Mouse (Mus musculus) retina, embryonic 14.5 days (tissue): Measurements from ENCODE around the gene Cyp2j13.
"Not testable (repeated sequence)": the region's sequence is repeated elsewhere in the genome, so short reads cannot be mapped to it uniquely, and the experiment has no call there.

ENCODE experiments used
- DNase-seq: peaks from one replicate; pipeline ENCODE4 v3.0.0-alpha.2; 2015; ENCODE audit warnings: low spot score

Cyp2j13 gene

GRCm38 (mm10) chr4:96077261-96078125 is at the start of gene Cyp2j13:
Gene Cyp2j13, minus strand, starts transcription at chr4:96077546.
- DNase-seq: peak; percentile 66

- no peak for DNase-seq
These were observed 19.5 kb upstream of the Cyp2j13 start for GRCm38 (mm10) chr4:96096841-96097240.

DNA sequence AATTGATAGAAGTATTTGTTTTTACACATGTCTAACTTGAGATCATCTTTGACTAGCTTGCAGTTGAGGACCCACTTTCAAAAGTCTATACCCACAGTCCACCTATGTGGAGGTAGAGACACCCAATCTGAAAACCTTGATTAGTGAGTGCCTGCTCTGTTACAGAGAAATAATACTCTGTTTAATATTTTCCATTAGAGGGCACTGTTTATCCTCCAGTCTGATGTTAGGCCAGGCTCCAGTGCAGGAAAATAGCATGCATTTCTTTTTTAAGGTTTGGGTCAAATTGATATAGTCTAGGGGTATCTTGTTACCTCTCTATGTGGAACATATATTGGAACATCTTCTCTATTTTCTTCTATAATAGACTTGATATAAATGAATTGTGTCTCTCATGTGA is 14.5 kb upstream of the Cyp2j13 start:
- DNase-seq: no peak

- not testable (repeated sequence) for DNase-seq
These were observed 12.2 kb upstream of the Cyp2j13 start for GRCm38 (mm10) chr4:96089356-96090048.

GRCm38 (mm10) chr4:96078308-96078707 is 962 bp upstream of the Cyp2j13 start:
- DNase-seq: no peak

DNA sequence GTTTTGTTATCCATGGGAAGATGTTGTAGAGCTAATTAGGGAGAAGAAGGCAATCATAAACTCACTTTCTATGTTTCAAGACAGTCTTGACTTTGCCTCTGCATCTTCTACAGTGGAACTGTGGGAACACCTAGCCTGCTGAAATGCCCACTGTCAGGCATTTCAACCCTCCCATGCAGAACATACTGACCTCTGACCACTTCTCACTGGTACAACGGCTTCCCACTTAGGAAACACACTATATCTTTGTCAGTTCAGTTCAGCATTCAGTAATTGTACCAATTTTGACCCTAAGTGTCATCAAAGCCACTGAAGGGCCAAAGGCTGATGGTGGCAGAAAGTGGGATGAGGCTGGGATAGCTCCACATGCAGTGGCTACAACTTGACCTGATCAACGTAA is 15.3 kb downstream of the Cyp2j13 start:
- no peak for DNase-seq

GRCm38 (mm10) chr4:96060106-96060505 is 17.2 kb downstream of the Cyp2j13 start:
- DNase-seq: no peak

GRCm38 (mm10) chr4:96028412-96028811 is 48.9 kb downstream of the Cyp2j13 start:
- DNase-seq: peak; percentile 81

DNA sequence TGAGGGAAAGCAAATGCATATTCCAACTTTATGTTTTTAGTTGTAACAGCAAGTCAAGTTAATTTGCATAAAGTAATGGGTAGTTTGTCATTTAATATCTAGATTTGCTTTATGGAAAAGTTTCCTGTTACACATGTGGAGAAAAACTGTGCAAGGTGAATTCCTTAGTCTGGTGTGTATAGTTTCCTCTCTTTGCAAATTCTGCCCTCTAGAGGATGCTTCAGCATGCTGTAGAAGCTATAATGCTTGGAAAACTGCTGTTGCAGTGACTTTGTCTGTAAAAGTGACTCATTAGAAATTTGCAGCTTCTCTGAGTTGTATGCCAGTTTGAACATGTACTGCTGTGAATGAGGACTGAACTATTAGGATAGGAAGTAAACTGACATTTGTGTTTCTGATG is 54.5 kb downstream of the Cyp2j13 start:
- peak; percentile 54 for DNase-seq

- DNase-seq: no peak
These were observed 60.5 kb downstream of the Cyp2j13 start for GRCm38 (mm10) chr4:96016875-96017274.

DNA sequence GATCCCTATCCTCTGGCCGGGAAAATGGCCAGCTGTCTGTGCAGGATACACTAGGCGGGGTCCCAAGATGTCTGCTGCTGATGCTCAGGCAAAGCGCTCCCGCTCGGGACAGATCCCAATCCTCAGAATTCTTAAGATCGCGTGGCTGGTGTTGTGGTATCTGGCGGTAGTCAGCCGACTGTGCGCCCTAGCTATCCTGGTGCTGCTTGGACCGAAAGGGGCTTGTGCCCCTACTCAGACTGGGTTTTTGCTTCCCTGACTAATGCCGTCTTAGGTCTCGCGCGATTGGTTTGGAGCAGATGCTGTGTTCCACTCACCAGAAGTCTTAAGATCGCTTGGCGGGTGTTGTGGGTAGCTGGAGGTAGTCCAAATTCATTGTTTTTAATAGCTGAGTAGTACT is 95.1 kb downstream of the Cyp2j13 start:
- DNase-seq: not testable (repeated sequence)
